Mouse (Mus musculus) kidney, embryonic 16.5 days (tissue): ENCODE data around the gene Hhipl1. TPM values are rescaled to one million over a fixed set of nuclear protein-coding genes. Genes with fewer than 3 reads are reported as not detected.

Experiments used
- ATAC-seq: fragments of 200-750 bp; cut with Nextera tagmentation; 2 replicates; pipeline ENCODE4 v1.8.0; 2017; ENCODE audit warnings: moderate TSS enrichment; ENCODE audit not compliant: low FRiP score, low TSS enrichment
- H3K27ac ChIP-seq: fragments of 300-500 bp; sonication (generic); 2 replicates; pipeline ENCODE4 v1.5.1; 2014; ENCODE audit warnings: low read length
- H3K27me3 ChIP-seq: fragments of 300-500 bp; sonication (generic); 2 replicates; pipeline ENCODE4 v1.6.1; 2014; ENCODE audit warnings: low read length, control low read depth, mixed read lengths; ENCODE audit not compliant: insufficient read depth
- H3K36me3 ChIP-seq: fragments of 300-500 bp; sonication (generic); 2 replicates; pipeline ENCODE4 v1.6.1; 2014; ENCODE audit warnings: low read length, control low read depth, mixed read lengths; ENCODE audit not compliant: insufficient read depth
- H3K4me1 ChIP-seq: fragments of 300-500 bp; sonication (generic); 2 replicates; pipeline ENCODE4 v1.6.1; 2014; ENCODE audit warnings: low read length, control low read depth, mixed read lengths; ENCODE audit not compliant: insufficient read depth
- H3K4me2 ChIP-seq: fragments of 300-500 bp; sonication (generic); replicated peaks from 2 replicates; pipeline ENCODE4 v1.6.1; 2014; ENCODE audit warnings: low read depth, low read length
- H3K4me3 ChIP-seq: fragments of 300-500 bp; sonication (generic); 2 replicates; pipeline ENCODE4 v1.5.1; 2014; ENCODE audit warnings: mild to moderate bottlenecking, low read length
- H3K9ac ChIP-seq: fragments of 300-500 bp; sonication (generic); replicated peaks from 2 replicates; pipeline ENCODE4 v1.6.1; 2014; ENCODE audit warnings: low read length
- H3K9me3 ChIP-seq: fragments of 300-500 bp; sonication (generic); 2 replicates; pipeline ENCODE4 v1.6.1; 2016; ENCODE audit warnings: low read length, control low read depth
- WGBS: fragments of 180-500 bp; shearing (Covaris S2); extraction: QIAGEN DNeasy Blood & Tissue Kit; methylation state at CpG from one replicate; pipeline ENCODE4 v1.1.7; 2014; 5-methylcytosine and 5-hydroxymethylcytosine counted together
- polyA plus RNA-seq: library from polyadenylated mRNA; unstranded; fragments of >200 nt; fragmentation: Nextera tagmentation; extraction: Ambion mirVana; gene quantifications from 2 replicates; pipeline ENCODE4 v1.2.1, GENCODE M21; 2015

The Hhipl1 gene
- polyA plus RNA-seq, 1 experiment from 2014 or later: 0.81 TPM

DNA sequence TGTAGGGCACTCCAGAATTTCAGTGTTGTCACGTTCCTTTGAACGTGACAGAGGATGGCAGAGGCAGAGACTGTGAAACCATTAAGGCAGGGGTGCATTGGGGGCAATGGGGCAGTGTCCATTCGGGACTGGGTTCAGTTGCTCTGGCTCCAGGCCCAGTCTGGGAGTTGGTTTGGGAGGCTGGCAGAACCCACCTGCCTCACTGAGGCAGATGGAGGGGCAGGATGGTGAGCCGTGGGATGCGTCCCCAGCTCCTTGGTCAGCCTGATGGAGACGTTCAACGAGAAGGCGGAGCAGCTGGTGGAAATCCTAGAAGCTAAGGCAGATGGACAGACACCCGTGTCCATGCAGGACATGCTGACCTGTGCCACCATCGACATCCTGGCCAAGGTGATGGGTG is 44.9 kb downstream of the Hhipl1 start:
- Histone ChIP-seq H3K9ac (no peak overlapping the region), H3K4me1 (peaks cover 8% of the 10 kb centered on the region), H3K9me3 (no peaks in the 10 kb centered on the region; the same call in 1 of the 2 replicates), H3K4me2 (no peak overlapping the region), H3K27ac (no peak overlapping the region), H3K27me3 (peaks cover 44% of the 10 kb centered on the region), H3K36me3 (no peaks in the 10 kb centered on the region), H3K4me3 (no peak overlapping the region)
- 69% methylated on average over 10 of the region's 10 CpGs for WGBS
- ATAC-seq: no peak

DNA sequence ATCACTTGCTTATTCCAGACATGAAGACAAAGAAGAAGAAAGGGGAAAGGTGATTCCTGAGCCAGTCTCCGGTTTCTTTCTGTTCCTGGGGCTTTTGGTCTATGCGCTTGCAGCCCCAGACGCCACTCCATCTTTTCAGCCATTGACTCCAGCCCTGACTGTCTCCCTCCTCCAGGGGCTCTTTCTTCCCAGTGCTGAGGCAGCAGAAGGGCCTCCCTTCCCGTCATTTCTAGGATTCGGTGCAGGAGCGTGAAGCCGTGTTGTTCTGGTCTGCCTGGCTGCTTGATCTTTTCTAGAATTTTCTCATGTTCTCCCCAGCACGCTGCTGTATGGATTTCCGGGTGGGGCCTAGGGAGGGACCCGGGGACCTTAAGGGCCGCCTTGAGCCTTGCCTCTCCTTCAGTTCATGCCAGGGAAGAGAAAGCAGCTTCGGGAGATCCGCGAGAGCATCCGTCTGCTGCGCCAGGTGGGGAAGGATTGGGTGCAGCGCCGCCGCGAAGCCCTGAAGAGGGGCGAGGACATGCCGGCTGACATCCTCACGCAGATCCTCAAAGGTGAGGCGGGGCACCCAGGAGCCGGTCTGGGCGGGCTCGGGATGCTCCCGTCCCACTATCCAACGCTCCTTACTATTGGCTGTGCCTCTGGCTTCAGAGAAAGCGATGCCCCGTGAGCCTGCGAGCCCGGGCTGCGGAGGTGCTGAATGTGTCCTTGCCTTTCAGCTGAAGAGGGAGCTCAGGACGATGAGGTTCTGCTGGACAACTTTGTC is 46.5 kb downstream of the Hhipl1 start:
- H3K36me3 ChIP-seq: no peaks in the 10 kb centered on the region
- H3K4me3 ChIP-seq: peak overlapping the region; percentile 34
- H3K9me3 ChIP-seq: no peaks in the 10 kb centered on the region; the same call in 1 of the 2 replicates
- H3K27ac ChIP-seq: no peak overlapping the region
- WGBS: 8% methylated on average over 35 of the region's 35 CpGs
- peaks cover 8% of the 10 kb centered on the region for H3K4me1 ChIP-seq
- H3K27me3 ChIP-seq: peaks cover 44% of the 10 kb centered on the region
- no peak overlapping the region for H3K9ac ChIP-seq
- peak overlapping the region; percentile 49 for H3K4me2 ChIP-seq
- 0 out of 2 replicates have a peak, but pooled peaks have one; percentile 8 for ATAC-seq

DNA sequence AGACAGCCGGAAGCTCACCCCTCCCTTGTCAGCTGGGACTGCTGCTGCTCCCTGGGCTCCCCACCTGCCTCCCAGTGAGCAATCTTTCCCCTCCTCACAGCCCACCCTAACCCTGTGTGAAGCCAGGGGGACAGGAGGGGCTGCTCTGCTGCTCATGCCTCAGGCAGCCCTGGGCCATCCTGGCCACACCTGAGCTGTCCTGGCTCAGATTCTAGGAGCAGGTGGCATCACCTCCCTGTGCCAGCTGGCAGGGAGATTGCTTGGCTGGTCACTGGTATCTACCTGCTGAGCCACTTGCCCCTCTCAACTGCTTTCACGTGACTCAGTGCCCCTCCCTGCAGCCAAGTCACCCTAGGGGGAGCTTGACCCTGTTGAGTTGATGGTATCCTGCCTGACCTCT is 48.2 kb downstream of the Hhipl1 start:
- Histone ChIP-seq H3K4me1 (peaks cover 8% of the 10 kb centered on the region), H3K27me3 (peaks cover 44% of the 10 kb centered on the region), H3K27ac (no peak overlapping the region), H3K9ac (no peak overlapping the region), H3K36me3 (no peaks in the 10 kb centered on the region), H3K4me3 (no peak overlapping the region), H3K4me2 (no peak overlapping the region), H3K9me3 (no peaks in the 10 kb centered on the region; the same call in 1 of the 2 replicates)
- ATAC-seq: no peak
- WGBS: 75% methylated on average over 2 of the region's 2 CpGs

DNA sequence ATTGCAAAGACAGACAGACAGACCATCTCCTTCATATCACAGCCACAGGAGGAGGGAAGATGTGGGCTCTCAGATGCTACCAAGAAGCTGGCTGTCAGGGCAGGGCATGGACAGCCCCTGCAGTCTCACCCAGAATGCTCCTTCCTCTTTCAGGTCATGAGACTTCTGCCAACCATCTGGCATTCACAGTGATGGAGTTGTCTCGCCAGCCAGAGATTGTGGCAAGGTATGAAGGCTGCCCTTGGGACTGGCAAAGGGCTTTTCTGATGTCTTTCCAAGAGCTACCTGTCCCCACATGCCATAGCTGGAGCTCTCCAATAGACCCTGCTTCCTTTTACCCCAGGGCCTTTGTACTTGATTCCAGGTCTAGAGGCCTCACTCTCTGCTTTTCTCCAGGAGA is 49.2 kb downstream of the Hhipl1 start:
- WGBS: 100% methylated on average over 1 of the region's 1 CpGs

DNA sequence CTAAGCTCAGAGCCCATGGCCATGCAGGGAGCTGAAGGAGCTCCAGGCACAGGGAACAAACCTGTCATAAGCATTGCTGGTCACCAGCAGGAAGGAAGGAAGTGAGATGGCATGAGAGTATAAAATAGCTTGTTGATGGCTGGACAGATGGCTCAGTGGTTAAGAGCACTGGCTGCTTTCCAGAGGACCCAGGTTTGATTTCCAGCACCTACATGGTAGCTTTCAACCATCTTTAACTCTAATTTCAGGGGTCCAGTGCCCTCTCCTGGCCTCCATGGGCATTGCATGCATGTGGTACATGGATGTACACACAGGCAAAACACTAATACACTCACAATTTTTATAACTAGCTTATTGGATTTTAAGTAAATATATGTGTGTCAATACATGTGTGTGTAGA is 49.9 kb downstream of the Hhipl1 start:
- Histone ChIP-seq H3K9me3 (no peaks in the 10 kb centered on the region; the same call in 1 of the 2 replicates), H3K9ac (no peak overlapping the region), H3K27ac (no peak overlapping the region), H3K4me3 (no peak overlapping the region), H3K36me3 (no peaks in the 10 kb centered on the region), H3K27me3 (peaks cover 34% of the 10 kb centered on the region), H3K4me1 (peaks cover 8% of the 10 kb centered on the region), H3K4me2 (no peak overlapping the region)
- ATAC-seq: no peak

More for the DNA sequence above, 49.2 kb downstream of the Hhipl1 start:
- Histone ChIP-seq H3K9ac (no peak overlapping the region), H3K9me3 (no peaks in the 10 kb centered on the region; the same call in 1 of the 2 replicates), H3K4me3 (no peak overlapping the region), H3K4me1 (peaks cover 8% of the 10 kb centered on the region), H3K4me2 (no peak overlapping the region), H3K27me3 (peaks cover 42% of the 10 kb centered on the region), H3K27ac (no peak overlapping the region), H3K36me3 (no peaks in the 10 kb centered on the region)
- ATAC-seq: no peak

DNA sequence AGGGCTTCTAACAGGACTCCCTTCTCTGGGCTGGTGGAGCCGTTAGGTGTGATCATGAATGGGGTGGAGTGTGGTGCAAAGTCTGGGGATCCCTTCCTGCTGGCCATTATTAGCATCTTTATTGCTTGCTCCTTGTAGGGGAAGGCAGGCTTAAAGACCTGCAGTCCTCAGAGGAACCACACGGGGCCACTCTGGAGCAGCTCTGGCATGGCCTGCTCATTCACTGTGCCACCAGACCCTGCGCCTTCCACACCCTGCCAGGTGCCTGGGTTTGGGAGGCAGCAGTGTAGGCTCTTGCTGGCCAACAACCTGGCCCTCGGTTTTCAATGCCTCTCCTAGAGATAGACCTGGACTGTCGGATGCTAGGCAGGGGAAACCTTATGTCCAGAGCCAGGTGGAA is 57.7 kb downstream of the Hhipl1 start:
- 6% methylated on average over 5 of the region's 5 CpGs for WGBS
- ATAC-seq: peak; percentile 76
- Histone ChIP-seq H3K36me3 (no peaks in the 10 kb centered on the region), H3K4me3 (no peak overlapping the region), H3K9ac (no peak overlapping the region), H3K27ac (no peak overlapping the region), H3K9me3 (no peaks in the 10 kb centered on the region), H3K4me2 (no peak overlapping the region), H3K4me1 (peaks cover 22% of the 10 kb centered on the region), H3K27me3 (no peaks in the 10 kb centered on the region)

DNA sequence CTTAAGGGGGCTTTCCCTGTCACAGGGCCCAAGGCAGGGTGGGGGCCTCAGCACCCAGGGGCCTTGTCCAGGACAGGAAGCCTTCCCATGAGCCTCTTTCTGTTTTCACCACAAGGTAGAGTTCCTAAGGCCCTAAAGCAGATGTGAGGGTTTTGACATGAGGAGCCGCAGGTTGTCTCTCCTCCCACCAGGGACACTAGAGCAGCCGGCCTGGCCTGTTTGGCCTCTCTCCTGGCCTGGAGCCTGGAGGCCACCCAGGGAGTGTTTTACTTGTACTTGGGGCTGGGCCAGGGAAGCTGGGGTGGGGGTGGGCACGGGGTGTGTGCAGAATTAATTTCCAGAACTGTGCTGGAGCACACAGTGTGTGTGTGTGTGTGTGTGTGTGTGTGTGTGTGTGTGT is 59.3 kb downstream of the Hhipl1 start:
- ATAC-seq: no peak; the same call in 1 of the 2 replicates

DNA sequence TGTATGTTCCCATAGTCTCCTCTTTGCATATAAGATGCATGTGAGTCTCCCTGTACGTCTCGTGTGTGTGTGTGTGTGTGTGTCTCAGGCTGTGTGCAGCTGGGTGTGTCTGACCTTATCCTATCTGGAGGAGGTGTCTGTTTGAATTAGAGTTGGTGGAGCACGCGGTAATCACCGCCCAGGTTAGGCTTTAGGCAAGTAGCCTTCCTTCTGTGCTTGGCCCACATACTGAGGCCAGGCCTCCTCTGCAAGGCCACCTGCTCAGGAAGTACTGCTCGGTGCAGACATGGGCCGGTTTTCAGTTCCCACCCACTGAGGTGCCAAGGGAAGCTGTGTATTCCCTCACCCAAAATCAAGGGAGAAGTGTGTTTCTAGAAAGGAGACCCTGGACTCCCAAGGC is 59.8 kb downstream of the Hhipl1 start:
- Histone ChIP-seq H3K9ac (no peak overlapping the region), H3K4me2 (no peak overlapping the region), H3K4me3 (no peak overlapping the region), H3K36me3 (no peaks in the 10 kb centered on the region), H3K27ac (no peak overlapping the region), H3K9me3 (no peaks in the 10 kb centered on the region), H3K27me3 (no peaks in the 10 kb centered on the region), H3K4me1 (peaks cover 38% of the 10 kb centered on the region)
- ATAC-seq: no peak
- 55% methylated on average over 7 of the region's 7 CpGs for WGBS

More for the DNA sequence above, 59.3 kb downstream of the Hhipl1 start:
- H3K27me3 ChIP-seq: no peaks in the 10 kb centered on the region
- peak overlapping the region; percentile 32; the same call in 1 of the 2 replicates for H3K27ac ChIP-seq
- H3K4me3 ChIP-seq: no peak overlapping the region
- H3K4me2 ChIP-seq: no peak overlapping the region
- H3K36me3 ChIP-seq: no peaks in the 10 kb centered on the region
- no peaks in the 10 kb centered on the region for H3K9me3 ChIP-seq
- WGBS: 14% methylated on average over 3 of the region's 3 CpGs
- H3K4me1 ChIP-seq: peaks cover 33% of the 10 kb centered on the region
- H3K9ac ChIP-seq: no peak overlapping the region

DNA sequence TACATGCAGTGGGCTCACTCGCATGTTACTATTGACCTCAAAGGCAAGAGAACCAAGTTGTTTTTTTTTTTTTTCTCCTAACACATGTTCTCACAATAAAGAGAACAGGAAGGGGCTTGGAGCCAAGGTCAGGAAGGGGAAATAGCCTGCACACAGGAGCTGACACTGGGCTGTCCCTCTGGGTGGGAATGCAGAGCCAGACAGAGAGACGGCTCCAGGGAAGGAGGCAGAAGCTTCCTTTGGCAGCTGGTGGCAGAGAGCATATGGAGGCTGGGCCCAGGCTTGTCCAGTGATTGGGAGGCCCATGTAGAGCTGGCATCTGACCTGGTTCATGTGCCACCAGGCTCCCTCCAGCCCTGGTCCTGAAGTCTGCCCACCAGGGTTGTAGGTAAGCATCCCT is 61.8 kb downstream of the Hhipl1 start:
- Histone ChIP-seq H3K4me2 (no peak overlapping the region), H3K4me1 (peaks cover 47% of the 10 kb centered on the region)
- WGBS: 85% methylated on average over 2 of the region's 2 CpGs

DNA sequence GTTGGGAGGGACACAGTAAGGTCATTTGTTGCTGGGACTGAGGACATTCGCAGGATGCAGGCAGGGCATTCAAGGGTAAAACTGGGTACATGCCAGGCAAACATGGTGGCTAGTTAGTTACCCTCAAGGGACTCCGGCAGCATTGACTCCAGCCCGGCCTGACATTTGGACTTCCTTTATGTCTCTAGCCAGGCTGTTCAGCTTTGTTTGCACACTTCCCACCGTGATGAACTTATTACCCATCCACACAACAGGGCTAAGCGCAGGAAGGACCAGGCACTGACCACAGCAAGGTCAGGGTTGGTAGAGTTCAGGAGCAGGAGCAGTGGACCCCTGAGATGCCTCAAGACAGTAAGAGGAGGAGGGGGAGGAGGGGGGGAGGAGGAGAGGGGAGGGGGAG is 62.9 kb downstream of the Hhipl1 start:
- Histone ChIP-seq H3K27ac (peak overlapping the region; percentile 28; the same call in 1 of the 2 replicates), H3K9ac (no peak overlapping the region), H3K4me2 (no peak overlapping the region), H3K4me1 (peaks cover 53% of the 10 kb centered on the region), H3K36me3 (no peaks in the 10 kb centered on the region), H3K27me3 (no peaks in the 10 kb centered on the region), H3K4me3 (no peak overlapping the region), H3K9me3 (no peaks in the 10 kb centered on the region)
- ATAC-seq: no peak
- 51% methylated on average over 5 of the region's 5 CpGs for WGBS

More for the DNA sequence above, 61.8 kb downstream of the Hhipl1 start:
- Histone ChIP-seq H3K36me3 (no peaks in the 10 kb centered on the region), H3K27ac (no peak overlapping the region), H3K27me3 (no peaks in the 10 kb centered on the region), H3K9ac (no peak overlapping the region), H3K9me3 (no peaks in the 10 kb centered on the region), H3K4me3 (no peak overlapping the region)
- no peak for ATAC-seq
